Mouse (Mus musculus): Measurements from ENCODE around the gene Ube2q2.

Ube2q2 gene

DNA sequence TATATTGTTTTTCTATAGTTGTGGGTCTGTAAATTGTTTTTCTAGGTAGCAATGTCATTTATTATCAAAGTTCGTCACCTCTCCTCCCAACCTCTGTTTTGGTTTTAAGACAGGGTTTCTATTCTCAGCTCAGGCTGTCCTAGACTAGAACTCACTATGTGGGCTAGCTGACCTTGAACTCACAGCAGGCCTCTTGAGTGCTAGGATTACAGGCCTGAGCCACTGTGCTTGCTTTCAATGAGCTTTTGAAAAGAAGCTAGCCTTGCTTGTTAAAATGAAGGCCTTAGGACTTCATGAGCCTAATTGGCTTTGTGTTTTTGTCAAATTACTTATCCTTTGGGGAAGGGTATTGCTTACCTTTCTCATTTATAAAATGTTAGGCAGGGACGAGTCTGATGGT, 25.6 kb downstream of the Ube2q2 start:
- DNase-seq, result no peak

DNA sequence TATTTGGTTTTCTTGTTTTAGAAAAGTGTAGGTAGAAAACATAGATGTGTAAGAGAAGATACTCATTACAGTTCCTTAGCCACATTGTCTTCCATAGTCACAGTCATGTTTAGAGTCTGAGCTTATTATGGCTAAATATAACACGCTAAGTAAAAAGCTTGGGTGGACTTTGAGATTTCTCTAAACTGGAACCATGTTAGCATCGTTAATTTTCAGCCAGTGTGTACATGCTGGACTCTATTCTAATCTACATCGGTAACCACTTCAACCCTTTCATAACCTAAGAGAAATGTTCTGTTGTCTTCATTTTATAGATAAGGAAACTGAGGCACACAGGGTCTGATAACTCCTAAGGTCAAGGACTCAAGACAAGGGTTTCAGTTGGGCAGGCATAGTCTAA, 47.2 kb downstream of the Ube2q2 start:
- DNase-seq, result peak in 1 of 2 experiments; percentile 37

DNA sequence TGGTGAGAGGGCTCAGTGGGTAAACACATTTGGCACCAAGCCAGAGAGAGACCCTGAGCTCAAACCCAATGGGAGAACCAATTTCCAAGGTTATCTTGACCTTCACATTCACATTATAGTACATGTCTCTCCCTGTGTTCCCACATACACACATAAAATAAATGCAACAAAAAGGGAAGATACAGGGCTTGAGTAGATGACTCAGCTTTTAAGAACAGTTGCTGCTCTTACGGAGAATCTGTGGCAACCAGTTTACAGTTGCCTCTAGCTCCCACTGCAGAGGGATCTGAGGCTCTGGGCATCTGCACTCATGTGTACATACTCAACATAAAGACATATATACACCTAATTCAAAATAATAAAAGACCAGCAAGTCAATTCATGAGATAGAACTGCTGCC, 49.6 kb downstream of the Ube2q2 start:
- DNase-seq, result no peak

DNA sequence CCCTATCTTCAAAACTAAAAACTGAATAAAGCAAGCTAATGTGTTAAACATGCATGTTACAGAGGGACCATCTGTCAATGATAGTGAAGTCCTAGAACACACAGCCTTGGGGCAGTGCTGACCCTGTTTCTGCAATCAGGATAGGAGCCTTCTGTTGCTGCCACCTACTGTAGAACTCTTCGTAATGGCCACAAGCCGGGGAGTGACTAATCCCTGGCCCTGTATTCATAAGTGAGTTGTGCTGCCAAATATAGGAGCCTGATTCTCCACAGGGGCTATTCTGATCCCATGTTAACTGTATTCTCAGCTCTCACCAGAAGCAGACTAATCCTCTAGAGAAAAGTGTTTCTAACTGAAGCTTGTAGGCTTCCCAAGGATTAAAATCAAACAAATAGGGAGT, 50.7 kb downstream of the Ube2q2 start:
- no peak for DNase-seq

DNA sequence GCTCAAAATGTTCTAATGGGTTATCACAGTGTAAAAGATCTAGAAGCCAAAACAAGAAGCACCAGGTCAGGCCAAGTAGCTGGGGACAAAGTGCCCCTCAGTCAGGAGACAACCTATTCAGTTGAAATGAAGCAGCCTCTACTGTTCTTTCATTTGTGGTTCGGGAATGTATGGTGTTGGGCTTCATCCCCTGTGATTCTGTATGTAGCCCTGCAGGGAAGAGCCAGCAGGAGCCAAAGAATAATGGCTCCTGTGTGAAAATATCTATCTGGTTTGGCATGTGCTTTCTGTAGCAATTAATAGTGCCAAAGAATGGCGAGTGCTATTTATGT, 59.8 kb downstream of the Ube2q2 start:
- DNase-seq, result no peak

DNA sequence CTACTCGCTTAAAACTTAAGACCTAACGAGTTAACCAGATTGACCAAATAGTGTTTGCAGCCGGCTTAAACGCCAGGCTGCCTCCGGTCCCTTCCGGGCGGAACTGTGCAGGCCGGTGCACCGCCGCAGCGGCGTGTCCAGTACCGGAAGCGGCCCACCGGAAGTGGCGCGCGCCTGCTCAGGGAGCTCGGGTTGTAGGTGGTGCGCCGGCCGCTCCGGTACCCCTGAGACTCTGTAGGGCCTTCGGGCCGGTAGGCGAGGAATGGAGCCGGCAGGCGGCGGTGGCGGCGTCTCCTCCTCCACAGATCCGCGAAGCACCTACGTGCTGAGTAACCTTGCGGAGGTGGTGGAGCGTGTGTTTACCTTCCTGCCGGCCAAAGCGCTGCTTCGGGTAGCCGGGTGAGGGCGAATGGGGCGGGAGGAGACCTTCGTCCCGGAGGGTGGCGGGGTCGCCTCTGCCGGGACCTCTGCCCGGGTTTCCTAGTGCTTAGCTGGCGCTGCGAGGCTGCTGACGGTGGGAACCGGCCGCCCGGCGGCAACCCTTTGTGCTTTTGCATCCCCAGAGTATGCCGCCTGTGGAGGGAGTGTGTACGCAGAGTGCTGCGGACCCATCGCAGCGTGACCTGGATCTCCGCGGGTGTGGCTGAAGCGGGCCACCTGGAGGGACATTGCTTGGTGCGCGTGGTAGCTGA, 60.3 kb downstream of the Ube2q2 start, which contains the start of gene Fbxo22:
Gene Fbxo22 (plus strand): TSS at position 136 of the 692 bp plus-strand sequence.
- peak; percentile 89 to 95 for DNase-seq

DNA sequence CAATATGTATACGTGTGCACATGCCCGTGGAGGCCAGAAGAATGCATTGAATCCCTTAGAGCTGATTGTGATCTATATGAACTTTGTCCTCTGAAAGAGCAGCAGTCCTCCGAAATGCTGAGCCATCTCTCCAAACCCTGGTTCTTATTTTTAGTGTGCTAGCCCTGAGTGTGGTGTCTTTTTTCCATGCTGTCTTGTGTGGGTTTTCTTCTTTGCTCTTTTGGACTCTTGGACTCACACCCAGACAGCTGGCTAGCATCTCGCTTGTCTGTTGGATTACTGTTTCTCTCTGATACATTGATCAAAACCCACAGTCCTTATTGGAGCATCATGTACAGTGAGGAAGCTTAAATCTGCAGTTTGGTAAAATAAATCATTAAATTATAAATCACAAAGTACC, 63.0 kb downstream of the Ube2q2 start:
- DNase-seq, result peak; percentile 34 to 69

DNA sequence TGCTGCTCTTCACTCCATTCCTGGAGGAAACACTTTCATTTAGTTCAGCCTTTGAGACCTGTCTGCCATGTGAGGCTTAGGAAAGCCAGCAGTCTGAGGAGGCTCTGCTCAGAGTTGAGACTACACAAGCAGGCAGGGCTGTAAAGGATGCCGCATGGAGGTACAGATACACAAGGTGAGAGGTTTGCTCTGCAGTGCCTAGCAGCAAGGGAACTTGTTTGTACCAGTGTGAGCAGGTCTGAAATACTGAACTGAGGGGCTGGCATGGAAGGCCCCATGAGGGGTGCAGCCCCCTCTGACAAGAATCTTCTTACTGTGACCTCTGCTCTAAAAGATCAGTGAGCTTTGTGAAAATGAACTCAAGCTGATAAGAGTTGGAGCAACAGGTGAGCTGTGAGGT, 64.7 kb downstream of the Ube2q2 start:
- no peak for DNase-seq

DNA sequence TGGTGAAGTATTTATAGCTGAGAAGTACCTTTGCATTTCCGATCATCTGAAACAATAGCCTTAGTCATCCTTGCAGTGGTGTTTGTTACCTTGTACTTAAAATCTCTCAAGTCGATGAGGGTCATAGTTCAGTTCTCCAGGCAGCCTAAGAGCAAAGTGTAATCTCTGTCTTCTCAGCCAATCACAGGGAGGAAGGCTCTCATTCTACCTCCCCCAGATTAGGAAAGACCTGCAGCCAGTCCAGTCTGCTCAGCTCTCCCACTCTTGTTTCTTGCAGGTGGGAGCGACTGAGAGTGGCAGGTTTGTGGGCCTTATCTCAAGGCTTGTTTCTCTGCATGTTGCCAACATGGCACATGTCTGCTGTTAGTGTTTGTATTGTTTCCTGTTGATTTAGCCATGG, 66.4 kb downstream of the Ube2q2 start:
- peak in 1 of 2 experiments; percentile 31 for DNase-seq

DNA sequence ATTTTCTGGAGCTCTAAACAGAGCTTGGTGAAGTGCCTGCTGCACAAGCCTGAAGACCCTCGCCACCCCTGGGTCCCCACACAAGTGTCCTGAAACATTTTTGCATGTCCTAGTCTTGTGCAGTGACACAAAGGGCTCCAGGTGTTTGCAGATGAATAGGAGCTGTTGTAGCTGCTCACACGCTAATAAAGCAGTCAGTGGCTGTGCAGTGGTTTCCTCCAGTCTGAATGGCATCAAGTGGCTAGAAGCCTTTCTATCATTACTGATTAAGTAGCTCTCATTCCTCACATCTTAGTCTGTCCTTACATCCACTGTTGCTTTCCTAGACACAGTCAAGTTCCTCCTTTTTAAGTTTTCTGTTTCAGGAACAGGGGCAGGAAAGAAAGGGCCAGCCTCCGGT, 67.0 kb downstream of the Ube2q2 start:
- DNase-seq, result no peak

DNA sequence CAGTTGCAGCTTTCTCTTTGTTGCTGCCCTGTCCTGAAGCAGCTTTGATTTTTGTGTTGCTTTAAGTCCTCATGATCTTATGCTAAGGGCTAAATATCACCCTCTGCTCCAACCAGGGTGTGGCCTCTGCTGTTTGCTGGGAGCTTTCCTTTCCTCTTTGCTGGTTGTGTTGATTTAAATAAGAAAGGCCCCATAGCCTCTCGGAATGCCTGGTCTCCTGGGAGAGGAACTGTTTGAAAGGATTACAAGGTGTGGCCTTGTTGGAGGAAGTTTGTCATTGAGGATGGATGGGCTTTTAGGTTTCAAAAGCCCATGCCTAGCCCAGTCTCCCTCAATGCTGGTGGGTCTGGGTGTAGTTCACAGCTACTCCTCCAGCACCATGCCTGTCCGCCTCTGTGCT, 67.4 kb downstream of the Ube2q2 start:
- no peak for DNase-seq

DNA sequence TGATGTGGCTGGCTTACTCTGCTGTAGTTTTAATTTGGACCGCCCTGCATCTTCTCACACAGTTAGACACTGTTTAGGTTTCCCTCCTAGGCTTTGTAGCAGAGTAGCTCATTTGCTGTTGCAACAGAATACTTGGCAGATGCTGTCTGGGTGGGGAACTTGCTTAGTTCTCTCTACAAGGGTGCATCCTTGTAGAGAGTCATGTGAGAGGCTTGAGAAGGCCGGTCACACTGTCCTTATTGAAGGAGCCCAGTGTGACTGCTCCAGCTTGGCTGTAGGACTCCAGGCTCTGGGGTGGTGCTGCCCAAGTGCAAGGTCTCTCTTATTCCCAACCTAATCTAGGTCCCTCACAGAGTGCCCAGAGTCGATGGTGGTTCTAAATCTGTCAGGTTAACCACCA, 68.7 kb downstream of the Ube2q2 start:
- DNase-seq, result no peak

DNA sequence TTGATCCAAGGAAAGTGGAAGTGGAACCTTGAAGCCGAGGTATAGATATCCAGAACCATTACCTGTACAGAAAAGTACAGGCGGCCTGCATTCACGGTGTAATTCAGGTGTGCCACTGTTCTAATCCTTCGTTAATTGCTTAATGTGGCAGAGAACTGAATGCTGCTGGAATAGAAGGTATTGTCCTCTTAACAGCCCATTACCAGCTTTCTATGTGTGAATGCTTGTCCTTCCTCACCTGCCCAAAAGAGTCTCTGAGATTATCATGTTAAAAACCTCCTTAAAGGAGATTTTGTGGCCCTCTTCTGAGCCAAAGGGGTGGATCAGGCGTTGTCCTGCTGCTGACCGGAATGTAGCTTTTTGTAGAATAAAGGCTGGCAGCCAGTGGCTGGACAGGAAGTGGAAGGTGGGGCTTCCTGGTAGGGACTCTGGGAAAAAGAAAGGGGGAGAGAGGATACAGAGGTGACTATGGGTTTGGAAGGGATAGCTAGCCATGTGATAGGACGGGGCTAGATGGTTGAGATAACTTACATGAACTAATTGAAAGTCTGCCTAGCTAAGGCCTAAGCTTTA, 76.6 kb downstream of the Ube2q2 start:
- peak; percentile 38 to 47 for DNase-seq

DNA sequence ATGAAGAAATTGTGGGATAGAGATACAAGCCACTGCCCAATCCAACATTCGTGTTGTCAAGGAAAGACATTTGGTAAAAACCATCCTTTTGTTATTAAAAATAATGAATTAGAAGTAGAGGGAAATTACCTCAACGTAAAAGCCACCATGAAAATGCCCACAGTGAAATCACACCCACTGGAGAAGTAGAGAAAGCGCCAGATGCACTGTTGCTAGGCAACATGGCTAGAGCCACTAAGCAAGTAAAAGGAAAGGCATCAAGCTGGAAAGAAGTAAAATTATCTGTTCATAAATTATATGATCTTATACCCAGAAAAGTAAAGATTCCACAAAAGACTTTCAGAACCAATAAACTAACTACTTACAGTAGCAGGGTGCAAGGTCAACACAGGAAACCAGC, 77.6 kb downstream of the Ube2q2 start:
- DNase-seq, result no peak

DNA sequence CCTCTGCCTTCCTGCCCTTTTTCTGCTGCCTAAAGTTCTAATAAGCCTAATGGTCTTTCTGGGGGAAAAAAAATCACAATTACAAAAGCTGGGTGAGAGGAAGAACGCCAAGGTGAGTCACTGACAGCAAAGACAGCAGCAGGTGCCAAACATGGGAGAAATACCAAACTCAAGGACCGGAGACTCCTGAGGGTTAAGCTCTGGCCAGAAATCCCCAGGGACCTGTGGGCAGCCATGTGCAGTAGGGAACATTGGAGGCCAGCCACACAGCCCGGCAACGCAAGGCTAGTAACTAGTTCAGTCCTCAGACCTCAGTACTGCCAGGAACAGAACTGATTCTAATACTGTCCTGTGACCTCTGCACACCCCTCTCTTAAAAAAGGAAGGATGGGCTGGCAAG, 79.5 kb downstream of the Ube2q2 start:
- DNase-seq, result peak in 1 of 2 experiments; percentile 65

DNA sequence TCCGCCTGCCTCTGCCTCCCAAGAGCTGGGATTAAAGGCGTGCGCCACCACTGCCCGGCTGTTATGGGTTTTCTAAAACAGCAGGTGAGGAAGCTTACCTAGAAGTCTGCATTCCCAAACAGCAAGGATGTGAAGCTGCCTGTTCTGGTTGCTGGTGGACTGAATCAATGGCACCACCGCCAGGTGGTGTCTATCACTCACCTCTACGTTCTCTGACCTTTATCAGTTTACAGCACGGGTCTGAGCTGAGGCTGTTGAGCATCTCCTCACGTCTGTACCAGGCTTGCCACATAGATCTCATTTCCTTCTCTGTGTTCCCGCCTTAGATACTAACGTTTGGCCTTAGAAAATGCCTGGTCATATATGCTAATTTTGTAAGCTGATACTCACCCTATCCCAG, 80.4 kb downstream of the Ube2q2 start:
- no peak for DNase-seq

DNA sequence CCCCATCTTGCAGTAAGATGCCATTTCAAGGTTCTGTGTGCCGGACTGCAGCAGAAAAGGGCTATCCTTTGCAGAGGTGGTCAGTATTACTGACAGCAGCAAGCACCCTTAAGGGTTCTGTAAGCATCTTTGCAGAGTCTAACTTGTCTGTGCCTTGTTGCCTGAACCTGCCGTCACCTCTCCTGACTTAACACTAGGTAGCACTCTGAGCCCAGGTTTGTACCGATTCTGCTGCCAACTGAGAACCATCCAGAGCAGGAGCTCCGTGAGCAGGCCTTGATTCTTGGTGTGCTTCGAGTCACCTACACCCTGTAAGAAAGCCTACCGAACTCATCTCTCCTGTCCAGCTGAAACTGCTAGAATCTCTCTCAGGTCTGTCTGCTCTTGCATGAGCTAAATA, 82.9 kb downstream of the Ube2q2 start:
- DNase-seq, result peak; percentile 61 to 63

DNA sequence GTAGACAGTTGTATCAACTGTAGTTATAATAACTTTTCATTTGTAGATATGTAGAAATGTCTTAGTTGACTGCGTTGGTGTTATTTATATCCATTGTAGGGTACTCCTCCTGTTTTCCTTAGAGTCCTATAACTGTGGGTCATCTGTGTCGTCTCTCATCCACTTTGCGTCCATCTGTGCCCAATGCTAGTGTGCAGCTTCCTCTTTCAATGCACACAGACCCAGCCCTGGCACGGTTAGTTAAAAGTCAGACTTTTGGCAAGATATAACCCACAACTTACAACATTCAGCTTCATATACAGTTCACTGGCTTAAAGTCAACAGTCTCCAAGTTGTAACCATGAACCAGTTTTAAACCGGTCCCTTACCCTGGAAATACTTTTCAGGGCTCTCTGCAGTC, 83.5 kb downstream of the Ube2q2 start:
- DNase-seq, result no peak

DNA sequence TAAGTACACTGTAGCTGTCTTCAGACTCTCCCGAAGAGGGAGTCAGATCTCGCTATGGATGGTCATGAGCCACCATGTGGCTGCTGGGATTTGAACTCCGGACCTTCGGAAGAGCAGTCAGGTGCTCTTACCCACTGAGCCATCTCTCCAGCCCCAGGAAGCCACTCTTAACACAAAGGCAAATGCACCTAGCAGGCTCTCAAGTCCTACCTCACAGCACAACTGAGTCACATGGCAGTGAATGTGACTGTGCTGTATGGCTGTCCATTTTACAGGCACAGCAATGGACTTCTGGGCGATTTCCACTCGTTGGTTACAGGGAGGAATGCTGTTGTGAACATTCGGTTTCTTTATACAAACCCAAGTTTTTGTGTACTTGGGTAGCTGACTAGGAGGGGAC, 83.9 kb downstream of the Ube2q2 start:
- DNase-seq, result no peak

DNA sequence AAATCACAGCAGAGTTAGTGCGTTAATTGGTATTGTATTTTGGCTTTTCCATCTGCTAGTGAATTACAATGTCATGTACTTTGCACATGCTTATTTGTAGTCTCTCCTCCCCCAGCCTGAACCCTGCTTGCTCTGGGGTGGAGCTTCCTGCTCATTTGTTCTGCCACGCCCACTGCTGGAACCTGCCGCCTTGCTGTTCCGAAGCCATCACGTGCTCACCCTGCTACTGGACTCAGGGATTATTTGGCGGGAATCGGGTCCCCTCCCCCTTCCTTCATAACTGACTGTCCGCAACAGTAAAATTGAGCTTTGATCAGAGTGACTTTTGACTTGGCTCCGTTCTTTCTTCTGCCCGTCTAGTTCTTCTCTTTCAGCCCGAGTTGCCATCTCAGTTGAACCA, 84.4 kb downstream of the Ube2q2 start:
- peak; percentile 76 to 83 for DNase-seq

DNA sequence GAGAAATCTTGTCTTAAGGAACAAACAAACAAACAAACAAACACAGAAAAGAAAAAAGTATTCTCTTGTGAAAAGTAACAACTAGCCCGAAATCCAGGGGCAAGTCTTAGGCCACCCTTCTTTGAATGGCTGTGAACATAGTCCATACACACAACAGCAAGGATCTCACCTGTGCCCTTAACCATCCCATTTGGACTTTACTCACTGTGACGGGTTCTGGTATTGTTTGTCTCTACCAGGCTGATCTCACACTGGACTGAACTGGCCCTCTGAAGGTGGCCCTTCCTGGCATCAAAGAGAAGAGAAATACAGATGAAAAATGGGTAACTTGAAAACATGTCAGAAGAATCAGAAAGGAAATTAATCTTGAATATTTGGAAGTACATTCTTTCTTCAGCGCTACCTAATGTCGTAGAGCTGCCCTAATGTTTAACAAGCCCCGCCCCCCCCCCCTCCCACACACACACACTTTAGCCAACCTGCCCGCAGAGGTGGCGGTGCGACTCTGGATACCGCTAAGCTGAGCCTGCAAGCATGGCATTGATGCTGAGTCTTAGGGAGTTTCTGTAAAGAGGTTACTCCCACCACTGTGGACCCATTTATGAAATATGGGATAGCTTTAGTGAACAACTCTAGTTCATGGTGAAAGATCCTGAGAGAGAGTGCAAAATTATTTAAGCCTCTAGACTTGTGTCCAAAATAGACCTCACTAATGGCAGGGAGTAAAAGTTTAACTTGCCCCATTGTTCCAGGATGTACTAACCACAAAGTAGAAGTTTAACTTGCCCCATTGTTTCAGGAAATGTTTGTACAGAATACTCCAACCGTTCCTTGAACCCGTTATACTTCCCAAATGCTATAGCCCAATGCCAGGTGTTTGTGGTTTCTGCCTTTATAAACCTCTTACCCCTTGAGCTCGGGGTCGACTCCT, 87.8 kb downstream of the Ube2q2 start:
- DNase-seq, result peak; percentile 18 to 41

DNA sequence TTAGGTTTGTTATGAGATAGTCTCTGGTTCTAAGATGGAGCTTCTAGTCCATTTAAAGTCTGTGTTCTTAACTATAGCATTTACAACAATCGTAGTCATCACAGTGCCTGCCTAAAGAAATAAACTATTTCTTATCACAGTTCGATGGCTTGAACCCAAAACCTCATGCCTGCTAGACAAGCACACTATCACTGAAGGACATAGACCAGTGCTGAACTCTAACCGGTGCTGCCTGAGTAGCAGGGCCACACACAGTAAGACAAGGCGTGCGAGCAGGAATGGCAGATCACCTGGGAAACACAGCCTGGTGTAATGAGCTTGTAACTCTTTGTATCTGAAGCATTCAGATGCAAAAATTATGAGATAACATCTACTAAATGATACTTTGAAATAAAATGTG, 92.2 kb downstream of the Ube2q2 start:
- no peak for DNase-seq

DNA sequence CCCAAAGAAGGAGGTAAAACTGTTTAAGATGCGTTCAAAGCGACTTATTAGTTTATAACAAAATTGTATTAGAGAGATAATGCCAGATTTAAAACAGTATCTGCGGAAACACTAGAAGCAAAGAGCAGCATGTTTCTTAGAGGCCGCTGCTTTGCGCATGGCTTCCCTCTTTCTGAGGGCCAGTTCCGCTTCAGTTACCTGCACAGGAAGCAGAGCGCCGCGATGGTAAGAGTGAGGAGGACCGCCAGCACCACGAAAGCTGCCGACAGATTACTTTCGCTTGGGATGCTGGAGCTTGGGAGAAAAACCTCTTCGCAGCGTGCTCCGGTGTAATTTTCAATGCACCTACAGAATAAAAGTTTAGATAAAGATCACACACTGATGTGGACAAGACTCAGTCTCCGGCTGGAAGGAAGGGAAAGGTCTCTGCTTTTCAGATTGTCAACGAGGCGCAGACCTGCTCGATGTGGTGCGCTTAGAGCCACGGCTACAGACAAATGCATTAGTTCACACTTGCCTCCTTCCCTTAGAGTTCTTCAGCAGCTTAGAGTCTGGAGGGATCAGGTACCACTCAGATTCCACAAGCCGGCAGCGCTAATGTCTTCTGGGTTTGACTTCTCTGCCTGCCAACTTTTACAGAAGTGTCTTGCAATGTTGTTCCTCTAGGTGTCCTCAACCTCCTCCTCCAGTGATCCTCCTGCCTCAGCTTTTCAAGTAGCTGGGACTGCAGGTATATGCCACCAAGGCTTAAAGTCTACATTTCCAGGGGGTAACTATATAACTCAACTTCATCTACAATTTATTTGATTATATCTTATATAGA, 93.4 kb downstream of the Ube2q2 start:
- peak in 1 of 2 experiments; percentile 61 for DNase-seq

Data from kidney, postnatal 36 days (tissue).